Mouse (Mus musculus) ES-Bruce4 (cell line): ENCODE data around the gene Gm9844. TPM values are rescaled to one million over a fixed set of nuclear protein-coding genes. Genes with fewer than 3 reads are reported as not detected.

Experiments used
- H3K27ac ChIP-seq: 2 replicates; pipeline ENCODE4 v1.5.1; 2012; ENCODE audit warnings: low read length, inconsistent platforms; ENCODE audit not compliant: insufficient read depth
- H3K27me3 ChIP-seq: 2 replicates; pipeline ENCODE4 v1.6.1; 2012; ENCODE audit warnings: mild to moderate bottlenecking, low read length, inconsistent platforms; ENCODE audit not compliant: control insufficient read depth, poor library complexity, insufficient read depth, severe bottlenecking
- H3K36me3 ChIP-seq: 2 replicates; pipeline ENCODE4 v1.6.1; 2012; ENCODE audit warnings: inconsistent platforms, mild to moderate bottlenecking, low read length, moderate library complexity; ENCODE audit not compliant: control insufficient read depth, poor library complexity, insufficient read depth, severe bottlenecking
- H3K4me1 ChIP-seq: one replicate; pipeline ENCODE4 v1.8.1; 2011; ENCODE audit warnings: low read length; ENCODE audit not compliant: control insufficient read depth, insufficient read depth
- H3K4me3 ChIP-seq: 2 replicates; pipeline ENCODE4 v1.5.1; 2011; ENCODE audit warnings: low read depth, mild to moderate bottlenecking, low read length
- H3K9ac ChIP-seq: 2 replicates; pipeline ENCODE4 v1.6.1; 2012; ENCODE audit warnings: low read depth, mild to moderate bottlenecking, inconsistent platforms; ENCODE audit not compliant: poor library complexity, severe bottlenecking
- H3K9me3 ChIP-seq: replicated peaks from 2 replicates; pipeline ENCODE4 v1.6.1; 2012; ENCODE audit warnings: mild to moderate bottlenecking, low read length, inconsistent platforms; ENCODE audit not compliant: control insufficient read depth, poor library complexity, insufficient read depth, severe bottlenecking
- CTCF ChIP-seq: IDR thresholded peaks from one replicate; pipeline ENCODE4 v1.8.1; 2011; ENCODE audit warnings: low read depth, low read length
- EP300 ChIP-seq: IDR thresholded peaks from 2 replicates; pipeline ENCODE4 v1.6.1; 2011; ENCODE audit warnings: low read depth, low read length; ENCODE audit not compliant: insufficient read depth
- POLR2A ChIP-seq: IDR thresholded peaks from one replicate; pipeline ENCODE4 v1.8.1; 2011; ENCODE audit warnings: low read length; ENCODE audit not compliant: insufficient read depth
- polyA plus RNA-seq: library from polyadenylated mRNA; stranded (reverse); fragments of >200 nt; gene quantifications from 2 replicates; pipeline ENCODE4 v1.2.4, GENCODE M21; 2011; ENCODE audit warnings: low read depth; ENCODE audit not compliant: missing spikeins, insufficient read depth, insufficient read length

Gene Gm9844
- polyA plus RNA-seq, 1 experiment: 21.9 TPM

DNA sequence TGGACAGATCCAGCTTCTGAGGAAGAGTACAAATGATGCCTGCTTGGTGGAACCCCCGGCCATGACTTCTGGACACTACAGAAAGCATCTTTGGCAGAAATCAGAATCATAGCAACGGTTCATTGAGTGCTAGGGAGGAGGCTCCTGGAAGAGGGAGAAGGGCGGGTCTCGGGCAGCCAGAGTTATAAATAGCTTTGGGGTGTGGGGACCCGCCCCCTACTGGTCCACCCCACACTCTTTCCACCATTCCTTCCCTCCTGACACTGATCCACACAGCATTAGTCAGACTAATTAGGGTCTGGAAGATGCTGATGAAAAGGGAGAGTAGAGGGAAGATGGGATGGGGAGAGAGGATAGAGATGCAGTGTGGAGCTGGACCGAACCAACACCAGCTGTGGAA is 44.5 kb downstream of the Gm9844 start:
- TF ChIP-seq CTCF: no peak
- no peaks in the 10 kb centered on the region for H3K9me3 ChIP-seq
- H3K27me3 ChIP-seq: no peaks in the 10 kb centered on the region
- H3K4me3 ChIP-seq: peak overlapping the region; percentile 34
- H3K4me1 ChIP-seq: peaks cover 7% of the 10 kb centered on the region
- H3K9ac ChIP-seq: no peak overlapping the region
- peak overlapping the region; percentile 82 for H3K27ac ChIP-seq
- peaks cover 10% of the 10 kb centered on the region; the same call in 1 of the 2 replicates for H3K36me3 ChIP-seq

DNA sequence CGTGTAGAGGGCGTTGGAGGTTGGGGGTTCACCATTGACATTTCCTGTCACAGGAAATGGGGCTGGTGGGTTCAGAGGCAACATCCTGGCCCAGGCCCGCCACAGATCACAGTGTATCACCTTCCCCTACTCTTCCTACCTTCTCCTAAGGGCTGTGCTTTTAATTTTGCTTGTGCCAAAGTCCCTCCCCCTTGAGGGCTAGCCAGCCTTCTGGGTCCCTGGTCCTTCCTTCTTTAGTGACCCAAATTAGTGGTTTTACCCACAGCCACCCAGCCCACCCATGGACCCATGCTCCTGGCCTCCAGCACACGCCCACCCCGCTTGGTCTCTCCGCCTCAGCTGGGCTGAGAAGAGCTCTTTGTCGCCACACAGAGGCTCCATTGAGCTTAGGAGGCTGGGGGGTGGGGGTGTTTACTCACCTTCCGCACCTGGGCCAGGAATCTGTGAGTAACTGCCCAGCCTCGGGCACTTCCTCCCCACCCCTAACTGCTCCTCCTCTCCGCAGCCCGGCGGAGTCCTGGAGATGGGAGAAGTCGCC is 45.3 kb downstream of the Gm9844 start:
- H3K9me3 ChIP-seq: no peaks in the 10 kb centered on the region
- no peaks in the 10 kb centered on the region for H3K27me3 ChIP-seq
- H3K36me3 ChIP-seq: peaks cover 15% of the 10 kb centered on the region; the same call in 1 of the 2 replicates
- H3K27ac ChIP-seq: peak overlapping the region; percentile 84
- TF ChIP-seq CTCF (peak; percentile 33), EP300 (peak; percentile 93), POLR2A (peak; percentile 19)
- peak overlapping the region; percentile 49 for H3K9ac ChIP-seq
- peak overlapping the region; percentile 70 for H3K4me3 ChIP-seq
- peaks cover 7% of the 10 kb centered on the region for H3K4me1 ChIP-seq

Other genes with a start within 250 kb of the Gm9844 start
- gene Lypd3, start 225.7 kb upstream of the Gm9844 start, polyA plus RNA-seq: 0.48 and 0.81 TPM in 2 replicates
- 0.85 and 1.5 TPM in 2 replicates for gene Tex101, start 185.5 kb upstream of the Gm9844 start, polyA plus RNA-seq
- gene BC049730, start 153.0 kb upstream of the Gm9844 start, polyA plus RNA-seq: not detected in 2 replicates
- gene Gm4763, start 135.3 kb upstream of the Gm9844 start, polyA plus RNA-seq: not detected in 2 replicates
- not detected in 2 replicates for gene Cd177, start 101.9 kb upstream of the Gm9844 start, polyA plus RNA-seq
- not detected in 2 replicates for gene Ceacam10, start 85.0 kb upstream of the Gm9844 start, polyA plus RNA-seq
- not detected in 2 replicates for gene Lypd4, start 7.7 kb downstream of the Gm9844 start, polyA plus RNA-seq
- 0.75 and 1.1 TPM in 2 replicates for gene Dmrtc2, start 7.8 kb downstream of the Gm9844 start, polyA plus RNA-seq
- gene Rps19, start 22.2 kb downstream of the Gm9844 start, polyA plus RNA-seq: 2,100 and 2,446 TPM in 2 replicates
- 2.8 and 2.9 TPM in 2 replicates for gene Cd79a, start 35.2 kb downstream of the Gm9844 start, polyA plus RNA-seq
- gene Arhgef1, start 40.7 kb downstream of the Gm9844 start, polyA plus RNA-seq: 90.5 and 108 TPM in 2 replicates
- not detected in 2 replicates for gene Gm4881, start 82.3 kb downstream of the Gm9844 start, polyA plus RNA-seq
- gene Rabac1, start 110.5 kb downstream of the Gm9844 start, polyA plus RNA-seq: 84.4 and 97.6 TPM in 2 replicates
- 7.0 and 9.4 TPM in 2 replicates for gene Atp1a3, start 143.7 kb downstream of the Gm9844 start, polyA plus RNA-seq
- 31.5 and 40.0 TPM in 2 replicates for gene Grik5, start 210.1 kb downstream of the Gm9844 start, polyA plus RNA-seq
- gene Zfp574, start 210.4 kb downstream of the Gm9844 start, polyA plus RNA-seq: 13.5 and 14.8 TPM in 2 replicates